Mouse (Mus musculus) monocyte, adult 2 months (primary cell): Measurements from ENCODE around the gene Rgs6.

Source experiments
- DNase-seq, 2 experiments: peaks; one replicate each; pipeline ENCODE4 v3.0.0; 2022; ENCODE audit warnings: low spot score in 2 of 2, low read depth in 1 of 2

Rgs6 gene

GRCm38 (mm10) chr12:83168310-83168709 is 580.2 kb downstream of the Rgs6 start:
- no peak for DNase-seq

- no peak for DNase-seq
Observed at GRCm38 (mm10) chr12:83169495-83170209, 581.6 kb downstream of the Rgs6 start.

- no peak for DNase-seq
Observed at GRCm38 (mm10) chr12:83178770-83179169, 590.7 kb downstream of the Rgs6 start.

- DNase-seq: no peak
Observed at GRCm38 (mm10) chr12:83179860-83180259, 591.8 kb downstream of the Rgs6 start.

GRCm38 (mm10) chr12:83180561-83180960 is 592.5 kb downstream of the Rgs6 start:
- DNase-seq: no peak

GRCm38 (mm10) chr12:83201674-83202073 is 613.6 kb downstream of the Rgs6 start:
- DNase-seq: no peak

- DNase-seq: no peak
Observed at GRCm38 (mm10) chr12:83204361-83204760, 616.3 kb downstream of the Rgs6 start.

GRCm38 (mm10) chr12:83206866-83207265 is 618.8 kb downstream of the Rgs6 start:
- DNase-seq: no peak

GRCm38 (mm10) chr12:83207481-83207880 is 619.4 kb downstream of the Rgs6 start:
- no peak for DNase-seq

GRCm38 (mm10) chr12:83208011-83208410 is 619.9 kb downstream of the Rgs6 start:
- no peak for DNase-seq

GRCm38 (mm10) chr12:83208841-83209240 is 620.7 kb downstream of the Rgs6 start:
- no peak for DNase-seq

- DNase-seq: no peak
Observed at GRCm38 (mm10) chr12:83209461-83209860, 621.4 kb downstream of the Rgs6 start.

- no peak for DNase-seq
Observed at GRCm38 (mm10) chr12:83210294-83210693, 622.2 kb downstream of the Rgs6 start.

GRCm38 (mm10) chr12:83210735-83211134 is 622.6 kb downstream of the Rgs6 start:
- no peak for DNase-seq

- no peak for DNase-seq
Observed at GRCm38 (mm10) chr12:83211146-83211822, 623.2 kb downstream of the Rgs6 start.
